Mouse (Mus musculus) heart, postnatal 36 days (tissue): ENCODE results near the gene Ksr1. TPM values are rescaled to one million over a fixed set of nuclear protein-coding genes. Genes with fewer than 3 reads are reported as not detected.
A peak's percentile ranks its signal among the peaks of the same experiment; 100 is the strongest.
"Not testable (repeated sequence)": the region's sequence is repeated elsewhere in the genome, so short reads cannot be mapped to it uniquely, and the experiment has no call there.

Experiments
- DNase-seq, 2 experiments: peaks; one replicate each; pipeline ENCODE4 v3.0.0; 2021 to 2022
- intact Hi-C: fragments of 180-260 bp; cut with DNase I; formaldehyde crosslinking; loops from one replicate; pipeline ENCODE4 v1.15.1; 2025
- total RNA-seq, 2 experiments: library from RNA; stranded (reverse); gene quantifications; 2 replicates each; pipeline ENCODE4 v1.2.3; 2021

Ksr1 gene
- total RNA-seq, 2 experiments from 2014 or later: 6.6 to 6.7 TPM

DNA sequence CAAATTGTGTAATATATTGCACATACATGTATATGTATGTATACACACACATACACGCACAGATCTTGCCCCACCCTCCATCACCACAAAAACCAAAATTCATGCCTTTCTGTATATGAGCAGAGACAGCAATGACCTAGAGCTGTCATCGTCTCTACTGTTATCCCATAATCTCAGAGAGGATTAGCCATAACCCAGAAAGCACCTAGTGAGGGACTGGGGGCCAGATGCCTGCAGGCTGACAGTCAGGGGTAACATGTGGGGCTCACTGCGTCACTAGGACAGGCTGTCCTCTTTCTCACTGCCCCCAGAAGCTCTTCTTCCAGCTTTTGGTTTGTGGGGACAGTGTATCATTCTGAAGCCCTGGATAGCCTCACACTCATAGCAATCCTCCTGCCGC is 144.3 kb downstream of the Ksr1 start:
- DNase-seq: no peak
- intact Hi-C loops: loop anchor here (2.0 kb wide), 1 partner anchor 17 kb away; the partner anchor contains the start of gene Lgals9

DNA sequence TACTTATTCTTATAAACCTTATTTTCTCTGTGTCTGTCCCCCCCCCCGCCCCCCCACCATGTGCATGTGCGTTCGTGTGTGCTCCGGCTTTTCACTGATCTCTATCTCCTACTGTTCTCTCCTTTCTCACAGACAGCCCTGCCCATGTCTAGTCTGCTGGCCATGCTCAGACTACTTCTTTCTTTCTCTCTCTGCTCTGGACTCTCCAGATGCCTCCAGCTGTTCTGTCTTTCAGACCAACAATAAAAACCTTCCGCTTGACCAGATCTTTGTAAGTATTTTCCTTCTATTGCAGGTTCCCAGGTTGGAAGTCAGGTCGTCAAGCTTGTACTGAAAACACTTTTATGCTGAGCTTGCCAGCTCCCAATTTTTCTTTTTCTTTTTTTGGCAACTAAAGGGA is 147.1 kb downstream of the Ksr1 start:
- intact Hi-C loops: no loop called here
- DNase-seq: no peak

DNA sequence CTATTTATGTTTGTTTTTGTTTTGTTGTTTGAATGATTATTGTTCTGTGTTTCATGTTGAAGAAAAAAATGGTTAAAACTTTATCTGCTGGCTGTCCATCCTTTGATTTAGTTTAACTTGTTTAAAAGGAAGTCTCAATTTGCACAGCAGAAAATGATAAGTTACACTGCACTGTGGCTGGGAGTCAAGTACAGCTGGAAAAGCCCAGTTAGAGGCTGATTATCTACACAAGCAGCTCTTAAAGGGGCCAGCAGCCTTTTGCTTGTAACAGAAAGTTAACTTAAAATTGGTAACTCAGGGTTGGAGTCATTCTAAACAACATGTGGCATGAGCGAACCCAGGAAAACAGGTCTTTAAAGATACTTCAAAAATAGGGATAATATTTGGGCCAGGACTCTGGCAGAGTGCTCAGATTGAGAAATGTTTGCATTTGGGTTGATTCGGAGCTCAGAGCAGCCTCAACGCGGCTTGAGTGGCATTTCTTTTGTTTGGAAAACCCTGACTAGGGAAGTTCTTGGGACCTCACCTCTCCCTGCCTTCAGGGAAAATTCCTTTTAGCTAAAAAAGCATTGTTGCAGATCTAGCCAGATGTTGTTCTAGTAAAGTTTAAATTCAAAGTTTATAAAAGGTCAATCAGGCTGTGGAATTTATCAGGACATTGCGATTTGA is 155.2 kb downstream of the Ksr1 start:
- intact Hi-C loops, DNase-seq: not testable (repeated sequence)

DNA sequence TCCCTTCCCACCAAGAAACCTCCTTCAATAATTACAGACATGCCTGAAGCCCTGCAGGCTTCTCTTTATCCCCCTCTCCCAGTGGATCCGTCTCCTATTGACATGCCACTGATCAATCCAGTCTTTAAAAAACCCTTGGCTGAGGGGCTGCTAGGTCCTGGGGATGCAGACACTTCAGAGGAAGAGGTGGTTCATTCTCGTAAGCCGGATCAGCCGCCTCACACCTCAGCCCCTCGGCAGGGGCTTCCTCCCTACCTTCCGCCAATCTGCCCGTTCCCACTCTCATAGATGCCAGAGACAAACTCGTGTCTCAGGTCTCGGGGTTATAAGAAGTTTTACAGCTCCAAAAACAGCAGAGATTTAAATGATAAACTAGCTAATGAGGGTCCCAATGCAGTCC is 156.1 kb downstream of the Ksr1 start:
- DNase-seq: no peak

DNA sequence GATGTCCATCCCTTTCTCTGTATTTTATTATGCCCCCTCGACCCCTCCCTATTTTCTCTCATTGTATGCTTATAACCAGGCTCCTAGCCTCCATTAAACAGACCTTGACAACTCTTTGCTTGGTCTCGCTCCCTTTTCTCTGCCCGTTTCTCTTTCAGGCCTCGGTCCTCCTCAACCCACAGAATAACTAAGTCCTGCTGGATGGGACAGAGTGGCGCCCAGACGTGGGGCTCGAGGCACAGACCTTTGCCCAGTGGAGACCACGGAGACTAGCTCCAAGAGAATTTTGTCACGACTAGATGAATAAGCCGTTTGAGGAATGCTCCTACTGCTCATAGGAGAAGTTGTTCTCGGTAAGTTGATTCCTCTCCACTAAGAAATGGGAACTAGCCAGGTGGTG is 157.0 kb downstream of the Ksr1 start:
- not testable (repeated sequence) for DNase-seq

More for the DNA sequence above, 156.1 kb downstream of the Ksr1 start:
- intact Hi-C loops: no loop called here

DNA sequence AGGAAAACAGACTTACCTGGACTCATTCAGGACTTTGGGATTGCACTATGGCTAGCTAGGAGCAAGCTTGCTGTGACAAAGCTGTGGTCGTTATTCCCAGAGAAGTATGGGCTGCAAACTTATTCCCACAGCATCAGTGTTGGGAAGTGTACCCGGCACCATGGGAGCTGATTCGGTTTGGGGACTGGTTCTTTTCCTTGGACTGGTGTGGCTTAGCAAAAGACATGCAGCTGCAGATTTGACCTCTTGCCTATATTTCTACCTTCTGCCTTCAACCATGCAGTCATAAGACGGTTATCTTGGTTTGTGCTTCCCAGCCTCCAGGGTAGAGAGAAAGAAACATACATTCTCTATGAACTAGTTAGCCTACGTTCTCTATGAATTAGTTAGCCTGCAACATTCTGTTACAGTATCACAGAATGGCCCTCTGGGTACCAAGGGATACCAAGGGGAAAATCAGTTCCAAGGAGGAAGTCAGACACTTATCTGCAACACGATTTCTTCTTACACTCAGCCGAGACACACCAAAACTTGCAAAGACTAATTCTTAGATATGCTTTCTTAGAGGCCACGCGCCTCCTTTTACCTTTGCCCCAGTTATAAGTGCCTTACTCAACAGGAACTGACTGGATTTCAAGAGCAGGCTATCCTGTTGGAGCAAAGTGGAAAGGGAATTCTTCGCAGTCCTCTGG is 159.8 kb downstream of the Ksr1 start:
- intact Hi-C loops: no loop called here
- DNase-seq: no peak

More for the DNA sequence above, 157.0 kb downstream of the Ksr1 start:
- intact Hi-C loops: not testable (repeated sequence)

DNA sequence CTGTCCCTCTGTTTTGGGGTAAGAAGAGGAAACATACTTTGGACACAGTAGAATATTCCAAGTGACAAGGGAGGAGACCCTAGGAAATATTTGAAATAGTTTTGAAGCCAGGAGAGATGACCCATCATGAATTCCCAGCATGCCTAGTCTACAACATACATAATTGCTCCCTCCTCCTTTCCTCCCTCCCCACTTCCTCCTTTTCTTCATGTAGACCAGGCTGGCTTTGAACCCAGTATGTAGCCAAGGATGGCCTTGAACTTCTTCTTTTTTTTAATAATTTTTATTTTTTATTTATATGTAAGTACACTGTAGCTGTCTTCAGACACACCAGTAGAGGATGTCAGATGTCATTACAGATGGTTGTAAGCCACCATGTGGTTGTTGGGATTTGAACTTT is 160.7 kb downstream of the Ksr1 start:
- intact Hi-C loops: loop anchor here (2.0 kb wide), 1 partner anchor 17 kb away; no protein-coding TSS in a partner anchor
- no peak for DNase-seq

DNA sequence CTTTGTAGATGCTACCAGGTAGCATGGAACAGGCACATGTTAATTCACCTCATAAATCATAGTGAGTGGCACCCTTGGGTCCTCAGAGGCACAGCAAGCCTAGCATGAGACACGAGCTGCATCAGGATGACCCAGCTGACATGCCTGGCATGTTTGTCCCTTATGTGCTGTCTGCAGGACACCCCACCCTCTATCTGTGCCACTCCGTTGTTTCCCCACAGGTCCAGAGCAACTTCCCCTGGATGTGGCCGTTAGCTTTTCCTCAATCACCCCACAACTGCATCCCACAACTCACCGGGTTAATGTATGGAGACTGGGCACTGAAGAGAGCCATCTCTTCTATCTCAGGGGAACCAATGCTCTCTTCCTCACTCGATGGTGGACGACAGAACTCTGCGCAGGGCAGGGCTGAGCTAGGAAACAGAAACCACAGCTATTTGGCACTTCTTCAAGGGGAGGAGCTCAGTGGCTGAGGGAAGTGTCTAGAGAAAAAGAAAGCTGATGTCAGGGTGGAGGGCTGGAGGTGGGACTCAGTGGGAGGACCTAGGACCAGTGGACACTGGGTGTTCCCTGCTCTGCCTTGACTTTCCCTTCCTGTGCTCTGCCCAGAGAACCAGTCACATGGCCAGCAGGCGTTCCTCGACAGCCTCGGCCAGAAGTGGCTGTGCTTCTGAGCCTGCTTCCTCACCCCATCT is 161.6 kb downstream of the Ksr1 start, which contains the start of gene Lgals9:
Gene Lgals9 (minus strand): TSS at position 464 of the 695 bp plus-strand sequence.
- intact Hi-C loops: loop anchor here (2.0 kb wide), 1 partner anchor 18 kb away; no protein-coding TSS in a partner anchor
- peak; percentile 77 to 82 for DNase-seq

DNA sequence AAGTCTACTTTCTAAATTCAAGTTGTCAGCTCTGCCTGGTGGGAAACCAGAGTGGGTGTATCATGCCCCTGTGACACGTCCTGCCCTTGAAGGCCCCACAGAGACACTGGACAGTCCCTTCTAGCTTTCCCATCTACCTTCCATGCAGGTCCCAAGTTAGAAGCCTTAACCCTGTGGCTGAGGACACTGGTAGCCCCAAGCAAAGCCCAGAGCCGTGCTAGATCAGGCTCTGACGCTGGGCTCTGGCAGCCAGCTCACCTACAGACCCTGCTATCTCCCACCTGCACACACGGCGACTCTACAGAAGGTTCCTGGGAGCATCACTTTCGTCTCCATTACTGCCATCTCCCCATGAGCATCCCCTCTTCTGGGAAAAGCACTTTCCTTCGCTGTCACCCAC is 162.7 kb downstream of the Ksr1 start:
- DNase-seq: no peak
- intact Hi-C loops: no loop called here

DNA sequence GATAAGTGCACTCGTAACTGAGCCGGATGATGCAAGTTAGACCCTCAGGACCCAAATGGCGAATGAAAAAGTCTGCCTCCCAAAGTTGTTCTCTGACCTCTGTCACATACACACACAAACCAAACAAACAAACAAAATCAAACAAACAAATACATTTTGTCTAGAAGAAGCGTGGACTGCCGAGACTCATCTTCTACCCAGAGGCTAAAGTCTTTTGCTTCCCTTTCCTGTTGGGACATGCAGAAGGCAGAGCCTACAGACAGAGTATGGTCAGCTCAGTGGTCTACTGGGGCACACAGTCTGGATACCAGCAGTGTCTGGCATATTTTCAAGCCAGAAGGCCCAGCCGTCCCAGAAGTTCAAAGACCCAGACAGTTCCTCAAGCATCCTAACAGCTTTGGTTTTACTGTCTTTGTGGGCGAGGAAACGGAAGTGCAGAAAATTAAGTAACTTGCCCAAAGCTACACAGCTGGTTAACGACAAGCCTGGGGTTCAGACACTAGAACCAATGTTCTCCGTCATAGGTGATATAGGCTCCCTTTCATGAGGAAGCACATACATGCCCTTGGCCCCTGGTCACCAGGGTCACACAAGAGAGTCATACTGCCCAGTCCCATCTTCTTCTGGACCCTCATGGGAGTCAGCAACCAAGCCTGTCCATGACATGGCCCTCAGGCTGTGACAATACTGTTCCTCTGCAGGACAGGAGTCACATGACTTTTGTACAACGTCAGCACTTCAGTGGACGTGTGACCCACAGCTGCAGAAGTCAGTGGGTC is 163.5 kb downstream of the Ksr1 start:
- intact Hi-C loops: no loop called here
- DNase-seq: no peak

DNA sequence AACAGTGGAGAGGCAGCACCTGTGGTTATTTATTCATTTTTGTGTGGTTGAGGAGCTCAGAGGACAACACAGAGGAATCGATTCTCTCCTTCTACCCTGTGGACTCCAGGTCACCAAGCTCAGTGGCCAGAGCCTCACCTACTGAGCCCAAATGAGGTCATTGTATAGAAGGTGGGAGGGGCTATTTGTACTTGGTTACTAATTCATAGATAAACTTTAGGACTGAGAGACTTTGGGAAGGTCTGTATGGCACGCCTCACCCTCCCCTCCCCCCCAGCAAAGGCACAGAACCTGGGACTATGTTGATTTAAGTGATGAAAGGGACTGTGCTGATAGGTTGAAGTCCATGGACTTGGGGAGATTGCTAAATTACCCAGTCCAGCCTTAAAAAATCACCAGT is 164.2 kb downstream of the Ksr1 start:
- intact Hi-C loops: no loop called here
- no peak for DNase-seq

DNA sequence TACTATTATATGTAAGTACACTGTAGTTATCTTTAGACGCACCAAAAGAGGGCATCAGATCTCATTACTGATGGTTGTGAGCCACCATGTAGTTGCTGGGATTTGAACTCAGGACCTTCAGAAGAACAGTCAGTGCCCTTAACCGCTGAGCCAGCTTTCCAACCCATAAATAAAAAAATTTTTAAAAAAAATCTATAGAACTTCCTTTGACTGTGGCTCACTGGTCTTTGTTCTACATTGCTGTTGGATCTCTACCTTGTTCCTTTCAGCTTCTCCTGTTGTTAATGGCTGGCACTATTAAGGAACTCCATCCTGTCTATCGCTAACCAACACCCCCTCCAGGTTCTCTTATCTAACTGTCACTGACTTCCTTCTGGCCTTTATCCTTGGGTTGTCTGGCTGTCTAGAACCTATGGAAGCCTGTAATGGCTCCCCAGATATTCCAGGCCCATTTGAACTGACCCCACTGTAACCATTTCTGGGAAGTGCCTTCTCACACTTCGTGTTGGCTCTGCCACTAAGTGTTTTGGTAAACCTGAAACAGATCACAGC is 166.0 kb downstream of the Ksr1 start:
- no peak for DNase-seq

DNA sequence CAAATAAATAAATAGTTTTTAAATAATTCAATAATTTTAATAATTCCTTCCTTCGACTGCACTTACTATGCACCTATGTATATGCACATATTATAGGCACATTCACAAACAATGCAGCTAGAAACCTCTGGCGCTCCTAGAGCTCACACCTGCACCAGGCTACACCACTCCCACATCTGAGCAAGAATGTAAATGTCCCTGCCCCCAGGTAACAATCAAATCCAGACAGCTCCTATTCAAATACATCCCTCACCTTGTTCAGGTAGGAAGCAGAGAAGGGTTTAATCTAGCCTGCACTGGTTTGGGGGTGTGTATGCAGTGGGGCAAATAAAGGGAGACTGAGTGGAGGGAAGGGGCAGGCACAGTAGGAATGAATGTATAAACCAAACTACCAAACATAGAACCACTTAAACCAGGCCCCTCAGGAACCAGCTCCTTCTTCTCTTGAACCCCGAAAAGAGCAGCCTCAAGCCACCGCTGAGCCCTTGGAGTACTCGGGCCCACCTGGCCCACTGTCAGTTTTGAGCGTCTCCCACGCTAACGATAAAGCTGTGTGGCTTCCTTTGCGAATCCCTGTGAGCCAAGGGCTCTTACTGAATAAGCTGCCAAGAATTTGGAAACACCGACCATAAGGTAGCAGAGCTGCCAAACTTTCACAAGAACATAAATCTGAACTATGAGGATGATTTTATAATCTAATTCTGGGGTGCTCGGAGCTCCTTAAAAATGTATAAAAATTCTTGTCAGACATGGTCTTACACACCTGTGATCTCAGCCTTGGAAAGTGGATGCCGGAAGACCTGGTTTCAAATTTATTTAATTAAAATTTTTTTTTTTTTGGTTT is 167.8 kb downstream of the Ksr1 start:
- intact Hi-C loops: no loop called here
- no peak for DNase-seq

More for the DNA sequence above, 166.0 kb downstream of the Ksr1 start:
- intact Hi-C loops: no loop called here

DNA sequence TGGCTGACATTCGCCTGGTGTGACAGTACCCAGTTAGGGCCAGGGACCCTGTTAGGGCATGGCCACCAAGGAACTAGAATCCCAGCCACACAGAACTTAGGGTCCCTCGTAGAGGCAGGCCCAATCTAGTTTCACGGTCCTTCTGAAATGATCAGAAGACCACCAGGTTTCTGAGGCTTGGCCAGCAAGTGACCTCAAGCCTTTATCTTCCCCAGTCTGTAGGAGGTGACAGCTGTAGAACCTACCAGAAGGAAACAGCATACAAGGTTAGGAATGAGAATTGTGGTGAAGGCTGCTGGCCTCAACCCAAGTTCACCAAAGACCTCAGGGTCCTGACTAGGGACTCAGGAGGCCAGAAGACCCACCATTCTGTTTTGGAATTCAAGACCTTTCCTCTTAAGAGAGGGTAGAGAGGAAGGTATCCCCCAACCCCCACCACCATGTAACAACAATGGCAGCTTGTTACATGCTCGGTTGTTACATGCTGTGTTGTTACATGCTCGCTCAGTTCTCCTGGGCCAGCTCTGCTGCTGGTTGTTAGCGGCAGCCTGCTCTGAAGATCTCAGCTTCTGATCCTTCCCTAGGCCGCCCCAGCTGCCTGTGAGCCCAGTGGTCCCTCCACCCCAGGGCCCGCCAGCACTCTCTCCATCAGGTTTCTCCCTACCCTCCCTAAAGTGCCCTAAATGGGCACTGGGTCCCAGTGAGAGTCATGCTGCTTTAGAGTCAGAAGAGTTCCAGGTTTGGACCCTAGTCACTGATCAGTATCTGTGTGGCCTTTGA is 169.3 kb downstream of the Ksr1 start:
- intact Hi-C loops: no loop called here
- DNase-seq: no peak

DNA sequence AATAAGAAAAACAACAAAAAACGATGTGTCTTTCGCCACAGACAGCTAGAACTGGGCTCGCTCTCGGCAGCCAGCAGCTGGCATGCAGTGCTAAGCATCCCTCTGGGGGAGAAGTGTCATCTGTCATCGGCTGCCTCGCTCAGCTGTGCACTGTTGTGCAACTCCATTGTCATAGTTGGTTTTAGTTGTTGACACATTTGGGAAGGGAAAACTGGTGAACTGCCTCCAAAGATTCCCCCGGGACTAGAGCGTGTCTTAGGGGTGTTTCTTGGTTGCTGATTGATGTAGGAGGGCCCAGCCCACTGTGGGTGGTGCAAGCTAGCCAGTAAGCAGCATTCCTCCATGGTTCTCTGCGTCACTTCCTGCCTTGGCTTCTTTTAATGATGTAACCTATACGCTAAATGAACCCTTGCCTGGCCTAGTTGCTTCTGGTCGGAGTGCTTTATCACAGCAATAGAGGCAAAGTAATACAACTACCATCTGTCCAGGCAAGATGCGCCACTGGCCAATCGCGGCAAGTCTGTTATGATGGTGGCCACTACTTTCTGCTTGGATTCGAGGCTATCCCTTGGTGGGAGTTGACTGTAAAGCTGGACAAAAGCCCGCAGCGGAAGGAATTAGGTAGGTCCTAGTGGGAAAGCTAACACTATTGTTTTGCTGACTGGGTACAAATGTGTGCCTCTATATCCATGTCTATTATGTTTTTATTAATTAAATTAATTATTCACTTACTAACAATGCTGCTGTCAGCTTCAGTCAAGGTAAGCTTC is 172.6 kb downstream of the Ksr1 start:
- peak; percentile 53 to 60 for DNase-seq
- intact Hi-C loops: no loop called here

DNA sequence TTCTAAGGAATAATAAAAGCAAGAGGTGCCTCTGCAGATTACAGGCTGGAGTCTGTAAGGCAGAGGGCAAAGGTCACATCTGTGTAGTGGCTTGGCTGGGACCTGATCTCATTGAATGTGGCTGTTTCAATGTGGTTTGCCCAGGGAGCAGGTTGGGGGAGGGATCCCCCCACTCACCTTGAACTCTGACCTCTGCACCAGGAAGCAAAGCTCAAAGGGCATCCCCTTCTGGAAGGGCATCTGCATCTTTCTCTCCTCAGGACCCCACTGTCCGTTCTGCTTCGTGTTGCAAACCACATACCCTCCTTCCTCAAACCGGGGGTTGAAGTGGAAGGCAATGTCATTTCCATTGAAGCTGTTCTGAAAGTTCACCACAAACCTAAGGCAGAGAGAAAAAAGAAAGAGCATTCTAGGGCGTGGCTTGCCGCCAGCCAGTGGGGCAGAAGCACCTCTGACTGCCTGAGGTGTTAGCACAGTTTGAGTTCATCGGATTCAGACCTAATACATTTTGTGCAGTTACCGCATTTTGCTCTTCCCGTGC is 173.3 kb downstream of the Ksr1 start:
- intact Hi-C loops: no loop called here
- no peak for DNase-seq

DNA sequence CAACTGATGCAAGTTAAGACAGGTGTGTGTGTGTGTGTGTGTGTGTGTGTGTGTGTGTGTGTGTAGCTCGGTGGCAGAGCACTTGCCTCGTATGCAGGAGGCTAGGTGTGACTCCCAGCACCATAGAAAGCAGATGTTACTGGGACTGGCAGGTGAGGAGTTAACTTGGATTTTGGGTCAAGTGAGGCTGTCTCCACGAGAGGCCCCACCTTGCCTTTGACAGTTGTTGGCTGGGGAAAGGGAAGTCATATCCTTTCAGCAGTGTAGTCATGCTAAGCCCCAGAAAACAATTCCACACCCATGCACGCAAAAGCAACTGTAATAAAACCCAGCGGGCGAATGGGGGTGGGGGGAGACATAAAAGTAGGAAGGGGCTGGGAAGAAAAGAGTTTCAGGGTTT is 173.9 kb downstream of the Ksr1 start:
- no peak for DNase-seq
- intact Hi-C loops: no loop called here

DNA sequence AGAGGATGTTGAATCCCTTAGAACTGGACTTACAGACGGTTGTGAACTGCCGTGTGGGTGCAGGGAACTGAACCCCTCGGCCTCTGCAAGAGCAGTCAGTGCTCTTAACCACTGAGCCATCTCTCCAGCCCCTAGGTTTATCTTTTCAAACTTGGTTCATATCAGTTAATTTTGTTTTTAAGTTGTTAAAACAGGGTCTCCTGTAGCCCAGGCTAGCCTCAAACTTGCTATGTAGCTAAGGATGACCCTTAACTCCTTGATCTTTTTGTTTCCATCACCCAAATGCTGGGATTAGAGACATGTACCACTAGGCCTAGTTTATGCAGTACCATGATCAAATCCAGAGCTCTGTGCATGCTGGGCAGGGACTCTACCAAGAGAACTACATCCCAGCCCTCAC is 174.5 kb downstream of the Ksr1 start:
- no peak for DNase-seq
- intact Hi-C loops: no loop called here
